Mouse (Mus musculus) E14TG2a.4 (cell line): ENCODE measurements around the gene Plin4.

Source experiments
- H3K27me3 ChIP-seq: 2 replicates; pipeline ENCODE4 v1.6.1; 2014; ENCODE audit warnings: low read length, control low read depth; ENCODE audit not compliant: insufficient read depth
- H3K36me3 ChIP-seq: 2 replicates; pipeline ENCODE4 v1.6.1; 2014; ENCODE audit warnings: low read length, control low read depth; ENCODE audit not compliant: insufficient read depth
- H3K4me1 ChIP-seq: replicated peaks from 2 replicates; pipeline ENCODE4 v1.6.1; 2014; ENCODE audit warnings: low read depth, low read length, control low read depth
- H3K4me3 ChIP-seq: replicated peaks from 2 replicates; pipeline ENCODE4 v1.5.1; 2014; ENCODE audit warnings: mild to moderate bottlenecking, low read length
- H3K9me3 ChIP-seq: 2 replicates; pipeline ENCODE4 v1.6.1; 2014; ENCODE audit warnings: low read length, control low read depth
- CTCF ChIP-seq: conservative IDR thresholded peaks from 2 replicates; pipeline ENCODE4 v1.5.1; 2014; ENCODE audit warnings: low read length
- NANOG ChIP-seq: IDR thresholded peaks from 2 replicates; pipeline ENCODE4 v1.6.1; 2014; ENCODE audit warnings: borderline replicate concordance, low read length, mixed read lengths
- POU5F1 ChIP-seq: IDR thresholded peaks from 2 replicates; pipeline ENCODE4 v1.6.1; 2014; ENCODE audit warnings: low read length, borderline replicate concordance

Plin4 gene

GRCm38 (mm10) chr17:56102158-56102557 is 7.4 kb downstream of the Plin4 start:
- H3K4me3 ChIP-seq = no peak overlapping the region
- no peaks in the 10 kb centered on the region for H3K27me3 ChIP-seq
- H3K4me1 ChIP-seq = no peaks in the 10 kb centered on the region; the same call in 1 of the 2 replicates
- H3K36me3 ChIP-seq = peaks cover 70% of the 10 kb centered on the region
- H3K9me3 ChIP-seq = no peaks in the 10 kb centered on the region
- TF ChIP-seq POU5F1 (no peak), CTCF (no peak), NANOG (no peak)

GRCm38 (mm10) chr17:56100811-56101210 is 8.8 kb downstream of the Plin4 start:
- H3K27me3 ChIP-seq = no peaks in the 10 kb centered on the region
- peaks cover 84% of the 10 kb centered on the region for H3K36me3 ChIP-seq
- H3K4me3 ChIP-seq = no peak overlapping the region
- H3K4me1 ChIP-seq = no peaks in the 10 kb centered on the region; the same call in 1 of the 2 replicates
- no peak for TF ChIP-seq NANOG
- TF ChIP-seq CTCF = no peak
- TF ChIP-seq POU5F1 = no peak
- H3K9me3 ChIP-seq = no peaks in the 10 kb centered on the region

GRCm38 (mm10) chr17:56098711-56099572 is 10.7 kb downstream of the Plin4 start:
- Histone ChIP-seq H3K36me3 (peaks cover 100% of the 10 kb centered on the region), H3K4me1 (no peaks in the 10 kb centered on the region; the same call in 1 of the 2 replicates), H3K27me3 (no peaks in the 10 kb centered on the region), H3K9me3 (no peaks in the 10 kb centered on the region), H3K4me3 (no peak overlapping the region)
- peak; percentile 22 for TF ChIP-seq CTCF
- TF ChIP-seq NANOG = no peak

- Histone ChIP-seq H3K9me3 (no peaks in the 10 kb centered on the region), H3K27me3 (no peaks in the 10 kb centered on the region), H3K4me3 (no peak overlapping the region), H3K36me3 (peaks cover 100% of the 10 kb centered on the region), H3K4me1 (no peaks in the 10 kb centered on the region; the same call in 1 of the 2 replicates)
- TF ChIP-seq POU5F1 (no peak), NANOG (no peak), CTCF (no peak)
Observed at GRCm38 (mm10) chr17:56098180-56098579, 11.4 kb downstream of the Plin4 start.

- no peak overlapping the region for H3K4me3 ChIP-seq
- peaks cover 95% of the 10 kb centered on the region for H3K36me3 ChIP-seq
- no peaks in the 10 kb centered on the region for H3K9me3 ChIP-seq
- TF ChIP-seq NANOG (no peak), POU5F1 (no peak), CTCF (no peak)
- no peaks in the 10 kb centered on the region; the same call in 1 of the 2 replicates for H3K4me1 ChIP-seq
- H3K27me3 ChIP-seq = no peaks in the 10 kb centered on the region
Observed at GRCm38 (mm10) chr17:56096883-56097282, 12.7 kb downstream of the Plin4 start.

- Histone ChIP-seq H3K36me3 (peaks cover 88% of the 10 kb centered on the region), H3K9me3 (no peaks in the 10 kb centered on the region), H3K4me3 (no peak overlapping the region), H3K27me3 (no peaks in the 10 kb centered on the region), H3K4me1 (no peaks in the 10 kb centered on the region)
- TF ChIP-seq POU5F1 (no peak), CTCF (no peak), NANOG (no peak)
Observed at GRCm38 (mm10) chr17:56092794-56093193, 16.8 kb downstream of the Plin4 start.

- no peak overlapping the region for H3K4me3 ChIP-seq
- H3K4me1 ChIP-seq = no peaks in the 10 kb centered on the region
- no peaks in the 10 kb centered on the region for H3K9me3 ChIP-seq
- no peak for TF ChIP-seq NANOG
- no peak for TF ChIP-seq CTCF
- TF ChIP-seq POU5F1 = no peak
- H3K36me3 ChIP-seq = peaks cover 88% of the 10 kb centered on the region
- H3K27me3 ChIP-seq = no peaks in the 10 kb centered on the region
Observed at GRCm38 (mm10) chr17:56092312-56092711, 17.3 kb downstream of the Plin4 start.

GRCm38 (mm10) chr17:56080781-56081585 is 28.6 kb downstream of the Plin4 start:
- Histone ChIP-seq H3K27me3 (no peaks in the 10 kb centered on the region), H3K4me3 (peak overlapping the region; percentile 96), H3K36me3 (peaks cover 41% of the 10 kb centered on the region), H3K9me3 (no peaks in the 10 kb centered on the region), H3K4me1 (peaks cover 36% of the 10 kb centered on the region)
- TF ChIP-seq POU5F1 (no peak), CTCF (no peak; the same call in 1 of the 2 replicates), NANOG (no peak)
